Mouse (Mus musculus) Patski (cell line): Measurements from ENCODE around the gene Rpl18a. TPM values are rescaled to one million over a fixed set of nuclear protein-coding genes. Genes with fewer than 3 reads are reported as not detected.

Experiments used
- ATAC-seq: fragments of 100-300 bp; one replicate; pipeline ENCODE4 v1.8.0; 2021
- CTCF ChIA-PET: fragments of 350-600 bp; sonication (Branson Sonifier 250); formaldehyde crosslinking; loops from one replicate; lab custom pipeline; 2022; ENCODE audit warnings: inconsistent platforms; lab: Charles Lee
- POLR2A ChIA-PET: fragments of 350-600 bp; sonication (Branson Sonifier 250); formaldehyde crosslinking; loops from one replicate; lab custom pipeline; 2022; ENCODE audit warnings: antibody characterized with exemption, inconsistent platforms; lab: Charles Lee
- DNase-seq: peaks from one replicate; pipeline ENCODE4 v3.0.0-alpha.2; 2011; ENCODE audit warnings: low read depth, low spot score
- H3K27me3 ChIP-seq: fragments of 371-371 bp; one replicate; pipeline ENCODE4 v1.5.1; 2021
- CTCF ChIP-seq: fragments of 100-300 bp; IDR thresholded peaks from one replicate; pipeline ENCODE4 v1.5.1; 2021
- in situ Hi-C: fragments of 300-500 bp; cut with MboI; formaldehyde crosslinking; loops from 3 replicates; pipeline ENCODE4 v1.11.1; 2018; ENCODE audit warnings: low pct_unique_long_range_greater_than_20kb, mixed read lengths
- polyA plus RNA-seq: library from polyadenylated mRNA; unstranded; gene quantifications from one replicate; pipeline ENCODE4 v1.2.3, GENCODE M21; 2021

Gene Rpl18a
- polyA plus RNA-seq, result 1,930 TPM

DNA sequence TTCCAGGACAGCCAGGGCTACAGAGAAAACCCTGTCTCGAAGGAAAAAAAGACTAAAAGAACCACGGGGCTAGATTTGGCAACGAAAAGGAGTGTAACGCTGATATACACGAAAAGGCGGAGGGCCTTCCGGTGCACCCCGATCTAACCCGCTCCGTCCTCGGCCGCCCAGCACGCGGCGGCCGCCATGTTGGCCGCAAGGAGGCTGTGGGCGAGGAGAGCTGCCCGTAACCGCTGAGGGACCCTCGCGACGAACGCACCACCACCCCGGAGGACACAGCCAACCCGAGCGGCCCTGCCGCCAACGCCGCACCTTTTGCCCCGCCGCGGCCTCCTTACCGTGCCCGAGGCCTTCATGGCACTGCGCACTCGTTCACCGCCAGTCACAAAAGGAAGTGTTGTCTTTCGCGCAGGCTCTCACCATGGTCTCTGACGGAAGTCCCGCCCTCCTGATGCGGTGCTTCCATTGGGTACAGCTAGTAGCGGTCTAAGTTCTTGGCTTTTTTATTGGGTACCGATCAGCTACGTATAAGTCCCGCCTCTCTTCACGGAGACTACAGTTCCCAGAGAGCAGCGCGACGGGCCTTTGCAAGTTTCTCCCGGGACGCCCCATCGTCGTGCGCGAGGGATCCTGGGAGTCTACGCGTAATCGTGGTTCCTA is at the start of gene Rpl18a:
TSS of gene Rpl18a (minus strand) at position 392 of the 660 bp plus-strand sequence.
- no peak for TF ChIP-seq CTCF
- peak; percentile 93 for ATAC-seq
- no peaks in the 10 kb centered on the region for H3K27me3 ChIP-seq
- in situ Hi-C loops, result loop anchor here (5.0 to 25.0 kb wide), 2 partner anchors 60 to 465 kb away; partner anchors contain the start of genes Ocel1 and Use1
- no peak for DNase-seq
- ChIA-PET POLR2A (interaction anchor here (0.9 to 1.9 kb wide), 2 partner anchors 8 to 17 kb away, joined by 3 to 13 read pairs; no protein-coding TSS in a partner anchor), CTCF (interaction anchor here (1.2 to 3.5 kb wide), 15 partner anchors 11 to 67 kb away, joined by 3 to 27 read pairs (median 5); partner anchors contain the start of gene Ccdc124)

DNA sequence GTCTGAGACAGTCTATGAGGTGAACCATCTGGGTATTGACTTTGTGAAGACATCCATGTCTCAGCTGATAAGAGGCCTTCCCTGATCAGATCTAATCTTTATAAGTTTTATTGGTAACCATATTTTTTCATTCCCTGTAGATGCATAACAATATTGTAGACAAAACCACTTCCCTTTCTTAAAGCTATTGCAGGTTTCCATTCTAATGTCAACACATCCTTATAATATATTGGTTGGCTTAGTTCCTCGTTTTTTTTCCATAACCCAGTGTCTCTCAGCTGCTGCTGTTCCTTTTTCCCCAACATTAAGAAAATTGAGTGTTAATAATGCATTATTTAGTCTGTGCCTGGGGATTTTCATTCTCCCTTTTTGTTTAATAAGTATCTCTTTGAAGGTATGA is 46.0 kb upstream of the Rpl18a start:
- in situ Hi-C loops, result no loop called here
- ChIA-PET POLR2A (no interaction called here), CTCF (no interaction called here)
- TF ChIP-seq CTCF, result no peak
- DNase-seq (no peak), ATAC-seq (no peak)
- peaks cover 14% of the 10 kb centered on the region for H3K27me3 ChIP-seq

DNA sequence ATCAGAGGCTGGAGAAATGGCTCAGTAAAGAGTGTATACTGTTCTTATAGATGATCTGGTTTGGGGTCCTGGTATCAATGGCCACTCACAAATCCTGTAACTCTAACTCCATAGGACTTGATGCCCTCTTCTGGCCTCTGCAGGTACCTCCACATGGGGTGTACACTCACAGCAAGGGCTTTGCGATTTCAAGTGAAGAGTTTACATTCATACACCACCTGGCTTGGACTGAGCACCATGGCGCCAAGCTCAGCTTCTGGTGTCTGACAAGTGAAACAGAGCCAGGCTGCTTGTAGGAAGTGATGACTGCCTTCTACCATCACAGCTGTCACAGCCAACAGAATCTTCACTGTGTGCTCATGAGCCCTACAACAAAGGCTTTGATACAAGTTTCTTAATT is 44.3 kb upstream of the Rpl18a start:
- TF ChIP-seq CTCF, result no peak
- ATAC-seq, result peak; percentile 12
- peaks cover 10% of the 10 kb centered on the region for H3K27me3 ChIP-seq
- POLR2A ChIA-PET, result no interaction called here
- in situ Hi-C loops, result no loop called here
- no peak for DNase-seq
- CTCF ChIA-PET, result interaction anchor here (1.4 kb wide), 3 partner anchors 17 to 44 kb away, joined by 3 to 4 read pairs (median 3); partner anchors contain the start of gene Rpl18a

DNA sequence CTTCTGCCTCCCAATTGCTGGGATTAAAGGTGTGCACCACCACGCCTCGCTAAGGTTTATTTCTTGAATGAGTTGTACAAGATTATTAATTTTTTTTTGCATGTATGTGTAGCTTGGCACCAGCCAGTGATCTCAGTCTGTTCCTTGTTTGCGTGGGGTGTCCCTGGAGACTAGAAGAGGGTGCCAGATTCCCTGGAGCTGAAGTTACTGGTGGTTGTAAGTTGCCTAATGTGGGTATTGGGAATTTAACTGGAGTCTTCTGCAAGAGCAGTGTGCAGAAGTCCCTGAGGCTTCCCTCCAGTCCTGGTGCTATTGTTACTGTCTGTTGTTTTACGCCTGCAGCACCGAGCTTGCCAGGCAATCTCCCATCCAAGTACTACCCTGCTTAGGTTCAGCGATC is 40.0 kb upstream of the Rpl18a start:
- no peak for ATAC-seq

DNA sequence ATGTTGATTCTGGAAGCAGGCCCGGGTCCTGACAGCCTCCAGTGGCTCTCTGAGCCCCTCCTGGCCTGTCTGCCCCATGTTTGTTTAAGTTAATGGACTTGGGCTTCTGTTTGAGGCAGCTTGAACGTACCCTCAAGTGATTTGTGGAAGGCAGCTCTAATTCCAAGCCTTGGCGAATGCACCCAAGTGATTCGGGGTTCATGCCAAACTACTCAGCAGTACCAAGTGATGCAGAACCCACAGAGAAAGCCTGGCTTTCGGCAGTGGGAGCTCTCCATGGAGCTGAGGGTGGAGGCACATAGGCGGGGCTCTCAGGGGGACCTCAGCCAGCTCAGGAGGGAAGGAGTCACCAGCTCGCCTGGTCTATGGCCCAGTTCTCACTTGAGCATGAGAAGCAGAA is 37.6 kb upstream of the Rpl18a start:
- ATAC-seq (peak; percentile 87), DNase-seq (peak; percentile 92)
- ChIA-PET POLR2A (no interaction called here), CTCF (interaction anchor here (1.2 to 3.0 kb wide), 2 partner anchors 15 to 37 kb away, joined by 5 to 8 read pairs; no protein-coding TSS in a partner anchor)
- H3K27me3 ChIP-seq, result no peaks in the 10 kb centered on the region
- in situ Hi-C loops, result no loop called here
- TF ChIP-seq CTCF, result no peak

More for the DNA sequence above, 40.0 kb upstream of the Rpl18a start:
- CTCF ChIA-PET, result interaction anchor here (3.0 kb wide), 1 partner anchor 39 kb away, joined by 8 read pairs; no protein-coding TSS in a partner anchor
- in situ Hi-C loops, result no loop called here
- TF ChIP-seq CTCF, result no peak
- DNase-seq, result no peak
- POLR2A ChIA-PET, result no interaction called here
- no peaks in the 10 kb centered on the region for H3K27me3 ChIP-seq

DNA sequence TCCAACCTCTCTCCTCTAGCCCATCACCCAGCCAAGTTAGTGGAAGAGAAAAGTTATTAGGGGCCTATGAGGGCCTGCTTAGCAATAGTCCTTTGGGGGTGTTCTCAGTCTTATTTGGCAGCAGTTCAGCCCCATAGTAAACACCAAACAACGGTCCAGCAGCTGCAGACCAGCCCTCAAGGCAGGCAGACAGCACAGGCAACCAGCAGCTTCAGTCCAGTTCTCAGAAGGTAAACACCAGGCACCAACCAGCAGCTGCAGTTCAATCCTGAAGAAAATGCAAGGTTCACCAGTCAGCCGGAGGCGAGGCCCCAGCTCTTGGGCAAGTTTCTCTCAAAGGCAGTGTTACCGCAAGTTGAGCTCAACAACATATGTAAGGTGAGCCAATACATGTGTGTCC is 35.8 kb upstream of the Rpl18a start:
- in situ Hi-C loops, result no loop called here
- POLR2A ChIA-PET, result interaction anchor here (1.6 kb wide), 1 partner anchor 26 kb away, joined by 3 read pairs; no protein-coding TSS in a partner anchor
- H3K27me3 ChIP-seq, result no peaks in the 10 kb centered on the region
- DNase-seq (no peak), ATAC-seq (no peak)
- TF ChIP-seq CTCF, result no peak
- CTCF ChIA-PET, result no interaction called here

DNA sequence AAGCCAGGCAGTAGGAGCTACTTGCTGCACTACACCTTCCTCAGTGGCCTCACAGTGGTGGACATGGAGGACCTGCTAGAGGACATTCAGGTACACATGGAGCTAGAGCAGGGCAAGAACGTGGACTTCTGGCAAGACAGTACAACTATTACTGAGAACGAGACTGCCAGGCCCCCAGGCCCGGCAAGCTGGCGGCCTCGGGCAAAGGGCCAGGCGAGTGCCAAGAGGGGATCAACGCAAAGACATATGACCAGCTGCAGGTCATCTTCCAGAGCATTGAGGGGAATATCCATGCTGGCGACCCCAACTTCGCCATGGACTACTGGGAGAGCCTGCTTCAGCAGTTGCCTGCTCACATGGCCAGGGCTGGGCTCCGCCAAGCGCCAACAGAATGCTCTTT is 34.5 kb upstream of the Rpl18a start:
- ChIA-PET CTCF (interaction anchor here (1.2 kb wide), 1 partner anchor 10 kb away, joined by 3 read pairs; no protein-coding TSS in a partner anchor), POLR2A (interaction anchor here (1.6 kb wide), 1 partner anchor 25 kb away, joined by 3 read pairs; no protein-coding TSS in a partner anchor)
- no peak for TF ChIP-seq CTCF
- DNase-seq, result no peak
- in situ Hi-C loops, result no loop called here
- H3K27me3 ChIP-seq, result no peaks in the 10 kb centered on the region
- ATAC-seq, result no peak

DNA sequence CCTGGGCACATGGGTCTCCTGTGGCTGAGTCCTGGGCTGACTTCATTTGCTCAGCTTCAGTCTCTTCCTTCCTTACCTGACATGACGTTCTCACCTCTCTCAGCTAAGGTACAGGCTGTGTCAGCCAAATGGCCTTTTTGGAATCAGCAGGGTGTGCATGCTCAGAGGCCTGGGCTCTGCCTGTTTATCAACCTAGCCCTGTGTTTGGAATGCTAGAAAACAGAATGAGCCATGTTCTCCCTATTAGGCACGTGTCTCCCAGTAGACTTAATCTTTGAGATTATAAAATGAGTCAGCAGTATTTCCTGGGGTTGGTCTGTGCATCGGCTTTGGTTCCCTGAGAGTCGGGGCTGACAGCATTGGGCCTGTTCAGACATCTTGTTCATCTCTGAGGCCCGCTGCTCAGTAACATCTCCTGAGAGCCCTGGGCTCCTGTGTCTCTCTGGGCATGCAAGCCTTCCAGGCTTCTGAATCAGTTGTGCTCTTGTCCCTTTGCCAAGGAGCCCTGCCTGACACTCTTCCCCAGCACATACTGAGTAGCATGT is 31.6 kb upstream of the Rpl18a start:
- ATAC-seq (no peak), DNase-seq (no peak)
- POLR2A ChIA-PET, result no interaction called here
- TF ChIP-seq CTCF, result no peak
- no peaks in the 10 kb centered on the region for H3K27me3 ChIP-seq
- in situ Hi-C loops, result no loop called here
- CTCF ChIA-PET, result interaction anchor here (0.8 kb wide), 1 partner anchor 19 kb away, joined by 3 read pairs; no protein-coding TSS in a partner anchor

DNA sequence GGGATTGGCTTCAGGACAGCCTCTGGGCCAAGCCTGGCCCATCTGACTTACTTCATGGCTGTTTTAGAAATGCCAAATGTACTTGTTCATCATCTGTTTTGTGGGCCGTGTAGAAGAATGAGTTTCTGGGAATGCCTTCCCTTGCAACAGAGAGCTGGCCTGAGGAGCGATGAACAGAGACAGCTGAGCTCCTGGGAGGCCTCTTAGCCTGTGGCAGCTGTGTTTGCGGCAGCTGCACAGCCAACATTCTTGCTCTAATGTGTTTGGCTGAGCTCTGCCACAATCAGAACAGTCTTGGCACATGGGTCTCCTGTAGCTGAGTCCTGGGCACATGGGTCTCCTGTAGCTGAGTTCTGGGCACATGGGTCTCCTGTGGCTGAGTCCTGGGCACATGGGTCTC is 30.9 kb upstream of the Rpl18a start:
- no peak for TF ChIP-seq CTCF
- ATAC-seq (peak; percentile 55), DNase-seq (no peak)
- ChIA-PET CTCF (interaction anchor here (0.8 kb wide), 1 partner anchor 20 kb away, joined by 3 read pairs; no protein-coding TSS in a partner anchor), POLR2A (no interaction called here)
- H3K27me3 ChIP-seq, result no peaks in the 10 kb centered on the region
- in situ Hi-C loops, result no loop called here

DNA sequence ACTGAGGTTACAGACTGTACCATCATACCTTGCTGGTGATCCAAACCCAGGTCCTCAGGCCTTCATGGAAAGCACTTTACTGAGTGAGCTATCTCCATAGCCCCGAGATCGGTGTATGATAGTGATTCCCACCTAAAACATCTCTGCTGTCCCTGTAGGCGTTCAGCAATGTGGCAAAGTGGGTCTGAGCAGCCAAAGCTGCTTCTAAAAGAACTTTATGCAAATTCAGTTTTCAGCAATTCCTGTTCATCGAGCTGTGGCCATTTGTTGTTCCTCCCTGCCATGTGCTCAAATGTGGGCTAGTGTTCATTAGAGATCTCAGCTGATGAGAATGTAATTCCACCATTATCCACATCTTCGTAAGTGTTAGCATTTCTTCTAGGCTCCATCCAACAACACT is 29.2 kb upstream of the Rpl18a start:
- no peak for TF ChIP-seq CTCF
- POLR2A ChIA-PET, result no interaction called here
- CTCF ChIA-PET, result interaction anchor here (0.7 to 1.1 kb wide), 3 partner anchors 12 to 46 kb away, joined by 3 to 5 read pairs (median 3); partner anchors contain the start of gene Rpl18a

DNA sequence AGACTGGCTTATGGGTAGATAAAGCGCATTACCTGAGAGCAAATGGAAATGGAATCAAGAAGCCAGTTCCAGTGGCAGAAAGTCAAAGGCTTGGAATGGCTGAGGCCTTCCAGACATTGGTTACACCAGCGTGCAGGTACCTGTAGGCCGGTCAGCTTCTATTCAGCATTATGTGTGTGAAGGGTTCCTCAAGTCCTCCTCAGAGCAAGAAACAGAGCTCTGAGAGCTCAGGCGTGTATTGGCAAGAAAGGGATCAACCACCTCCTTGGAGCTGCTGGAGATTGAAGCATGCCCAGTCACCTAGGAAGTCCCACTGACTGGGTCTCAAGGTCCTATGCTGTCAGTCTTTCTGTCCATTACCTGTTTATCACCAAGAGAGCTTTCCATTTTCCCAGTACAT is 28.5 kb upstream of the Rpl18a start:
- no peak for TF ChIP-seq CTCF
- in situ Hi-C loops, result no loop called here
- POLR2A ChIA-PET, result no interaction called here
- no peaks in the 10 kb centered on the region for H3K27me3 ChIP-seq
- no peak for DNase-seq
- CTCF ChIA-PET, result interaction anchor here (0.7 to 1.6 kb wide), 4 partner anchors 11 to 46 kb away, joined by 3 to 5 read pairs (median 3); partner anchors contain the start of gene Rpl18a
- no peak for ATAC-seq

More for the DNA sequence above, 29.2 kb upstream of the Rpl18a start:
- no peaks in the 10 kb centered on the region for H3K27me3 ChIP-seq
- DNase-seq, result no peak
- ATAC-seq, result no peak
- in situ Hi-C loops, result no loop called here
